Mouse (Mus musculus) heart, adult 11 months (tissue): ENCODE results near the gene Ccl11.

Experiments
- DNase-seq: peaks from one replicate; pipeline ENCODE4 v3.0.0; 2022

Gene Ccl11

GRCm38 (mm10) chr11:82053849-82054248, 3.8 kb upstream of the Ccl11 start:
- DNase-seq, result peak; percentile 93

GRCm38 (mm10) chr11:82062226-82062625, 4.6 kb downstream of the Ccl11 start:
- peak; percentile 94 for DNase-seq

GRCm38 (mm10) chr11:82063454-82063853, 5.8 kb downstream of the Ccl11 start:
- peak; percentile 93 for DNase-seq

- peak; percentile 78 for DNase-seq
These were observed 9.4 kb downstream of the Ccl11 start for GRCm38 (mm10) chr11:82066953-82067571.

- DNase-seq, result peak; percentile 94
These were observed 13.5 kb downstream of the Ccl11 start for GRCm38 (mm10) chr11:82071076-82071475.

GRCm38 (mm10) chr11:82072374-82072773, 14.8 kb downstream of the Ccl11 start:
- peak; percentile 85 for DNase-seq

GRCm38 (mm10) chr11:82072984-82073383, 15.4 kb downstream of the Ccl11 start:
- DNase-seq, result peak; percentile 92

- peak; percentile 78 for DNase-seq
These were observed 16.1 kb downstream of the Ccl11 start for GRCm38 (mm10) chr11:82073686-82074085.

GRCm38 (mm10) chr11:82077031-82077430, 19.4 kb downstream of the Ccl11 start:
- DNase-seq, result peak; percentile 79

- DNase-seq, result peak; percentile 76
These were observed 20.6 kb downstream of the Ccl11 start for GRCm38 (mm10) chr11:82078136-82078730.

- peak; percentile 86 for DNase-seq
These were observed 23.2 kb downstream of the Ccl11 start for GRCm38 (mm10) chr11:82080865-82081264.

- DNase-seq, result no peak
These were observed 26.7 kb downstream of the Ccl11 start for GRCm38 (mm10) chr11:82084360-82084759.

- DNase-seq, result peak; percentile 64
These were observed 42.1 kb downstream of the Ccl11 start for GRCm38 (mm10) chr11:82099511-82100323.

GRCm38 (mm10) chr11:82101087-82101486, 43.5 kb downstream of the Ccl11 start:
- DNase-seq, result peak; percentile 61

- peak; percentile 92 for DNase-seq
These were observed 43.9 kb downstream of the Ccl11 start, which contains the start of gene Ccl12 for GRCm38 (mm10) chr11:82101529-82101928. TSS of gene Ccl12 (plus strand) at chr11:82101845.

GRCm38 (mm10) chr11:82109611-82110010, 52.0 kb downstream of the Ccl11 start:
- DNase-seq, result peak; percentile 82

- peak; percentile 35 for DNase-seq
These were observed 53.0 kb downstream of the Ccl11 start for GRCm38 (mm10) chr11:82110372-82111248.
